Mouse (Mus musculus): ENCODE measurements around the gene Taf15. TPM values are rescaled to one million over a fixed set of nuclear protein-coding genes. Genes with fewer than 3 reads are reported as not detected.
A peak's percentile ranks its signal among the peaks of the same experiment; 100 is the strongest.

The Taf15 gene
- total RNA-seq, 2 experiments from 2014 or later = 34.2 to 41.5 TPM

GRCm38 (mm10) chr11:83457257-83457656 is 15.6 kb upstream of the Taf15 start:
- DNase-seq = no peak

GRCm38 (mm10) chr11:83457912-83458601 is 14.8 kb upstream of the Taf15 start:
- peak in 1 of 2 experiments; percentile 71 for DNase-seq

GRCm38 (mm10) chr11:83461462-83462027 is 11.3 kb upstream of the Taf15 start:
- DNase-seq = no peak

- DNase-seq = peak; percentile 79 to 84
Measured at GRCm38 (mm10) chr11:83462711-83463244, 10.1 kb upstream of the Taf15 start, which contains the start of gene Mmp28. Mmp28 (minus strand) TSS chr11:83463071.

- peak; percentile 77 to 83 for DNase-seq
Measured at GRCm38 (mm10) chr11:83465976-83466375, 6.9 kb upstream of the Taf15 start.

- peak; percentile 82 to 92 for DNase-seq
Measured at GRCm38 (mm10) chr11:83467120-83467652, 5.7 kb upstream of the Taf15 start.

- DNase-seq = no peak
Measured at GRCm38 (mm10) chr11:83468765-83469164, 4.1 kb upstream of the Taf15 start.

- DNase-seq = peak in 1 of 2 experiments; percentile 3
Measured at GRCm38 (mm10) chr11:83471766-83472165, 1.1 kb upstream of the Taf15 start.

- peak in 1 of 2 experiments; percentile 56 for DNase-seq
Measured at GRCm38 (mm10) chr11:83473235-83474016, 540 bp downstream of the Taf15 start.

- DNase-seq = no peak
Measured at GRCm38 (mm10) chr11:83491488-83491887, 18.6 kb downstream of the Taf15 start.

GRCm38 (mm10) chr11:83495571-83495970 is 22.7 kb downstream of the Taf15 start:
- DNase-seq = no peak

- no peak for DNase-seq
Measured at GRCm38 (mm10) chr11:83504308-83504707, 31.4 kb downstream of the Taf15 start.

- DNase-seq = no peak
Measured at GRCm38 (mm10) chr11:83509521-83509920, 36.6 kb downstream of the Taf15 start.

- no peak for DNase-seq
Measured at GRCm38 (mm10) chr11:83517153-83517552, 44.3 kb downstream of the Taf15 start.

- no peak for DNase-seq
Measured at GRCm38 (mm10) chr11:83518371-83518770, 45.5 kb downstream of the Taf15 start.

- DNase-seq = no peak
Measured at GRCm38 (mm10) chr11:83522075-83522474, 49.2 kb downstream of the Taf15 start, which contains the start of gene Heatr9. Heatr9 (minus strand) TSS chr11:83522175.

- DNase-seq = no peak
Measured at GRCm38 (mm10) chr11:83529024-83529423, 56.1 kb downstream of the Taf15 start.

GRCm38 (mm10) chr11:83530360-83530759 is 57.5 kb downstream of the Taf15 start, which contains the start of gene Ccl5:
Ccl5 (minus strand) TSS chr11:83530518.
- no peak for DNase-seq

- DNase-seq = no peak
Measured at GRCm38 (mm10) chr11:83533192-83533591, 60.3 kb downstream of the Taf15 start.

GRCm38 (mm10) chr11:83534143-83534542 is 61.3 kb downstream of the Taf15 start:
- DNase-seq = no peak

- DNase-seq = peak; percentile 87 to 90
Measured at GRCm38 (mm10) chr11:83534609-83535423, 61.9 kb downstream of the Taf15 start.

Data from heart, adult 18-20 months (tissue).